24 mouse cellular contexts compared by ENCODE assay signal in genomic region chr11:79062897-79063296, GRCm38 (mm10).
A peak's percentile ranks its signal among the peaks of the same experiment; 100 is the strongest.
DNase-seq lines count a peak whose midpoint lies in the region; TF ChIP-seq lines count a peak whose summit lies in the region.
"Had no signal": no experiment of that assay in that cellular context is flagged by ENCODE, and none has a peak within 500 bp of the region (broad histone marks: within the 10 kb centered on the region; RNA-seq: fewer than 3 reads in every experiment).

No protein-coding gene starts in this region.

- no peak for DNase-seq in gastrocnemius, adult 2 months
- no peak for DNase-seq in gastrocnemius, adult 18-20 months (ENCODE audit: low spot score)
- DNase-seq in layer of hippocampus, adult 11-12 months (ENCODE audit: low spot score), result peak; percentile 52
- no peak for DNase-seq in layer of hippocampus, postnatal 25 days (ENCODE audit: extremely low spot score in 1 of 2, low spot score in 1 of 2)
- DNase-seq in brain, adult 2 months (ENCODE audit: low read depth, low spot score), result peak; percentile 70
- DNase-seq in layer of hippocampus, postnatal 36 days, result peak; percentile 56 to 63
- DNase-seq in thymus, postnatal 10 days (ENCODE audit: low spot score in 2 of 2), result no peak
- DNase-seq: cerebellum, adult 2 months; cerebellum, postnatal 25 days; gastrocnemius, postnatal 25 days; heart, postnatal 36 days; kidney, adult 18-20 months; kidney, postnatal 4 days; liver; lung, postnatal 4 days; thymus, adult 2 months had no signal

- no peak overlapping the region for H3K4me3 ChIP-seq in gastrocnemius, adult 2 months
- H3K4me3 ChIP-seq: embryonic facial prominence, embryonic 13.5 days; erythroblast, embryonic 14.5 days; forebrain, embryonic 12.5 days; limb, embryonic 10.5 days; liver, embryonic 15.5 days; lung, embryonic 15.5 days; midbrain, embryonic 10.5 days had no signal

- intact Hi-C loops in gastrocnemius, adult 2 months (cut with DNase I), result no loop called here

- no peak for TF ChIP-seq CTCF in gastrocnemius, adult 2 months (IDR thresholded peaks at IDR 0.05)

- H3K27ac ChIP-seq in gastrocnemius, adult 2 months, result peak overlapping the region; percentile 89
- H3K27ac ChIP-seq: embryonic facial prominence, embryonic 13.5 days; forebrain, embryonic 12.5 days; hindbrain, embryonic 14.5 days; limb, embryonic 10.5 days; liver, embryonic 15.5 days; lung, embryonic 15.5 days had no signal

Comparison
In these comparisons a context has a peak if more than half of its experiments do, and no peak if none do; other contexts are left out.
1. DNase-seq: peak in layer of hippocampus, adult 11-12 months (single experiment), brain, adult 2 months (single experiment) and layer of hippocampus, postnatal 36 days (2 of 2); none in gastrocnemius, adult 2 months (single experiment), gastrocnemius, adult 18-20 months (single experiment), layer of hippocampus, postnatal 25 days (0 of 2) and thymus, postnatal 10 days (0 of 2).